Mouse (Mus musculus): Measurements from ENCODE around the gene Nkd1.

GRCm38 (mm10) chr8:88593947-88594346 lies 72.8 kb downstream of the Nkd1 start:
- TF ChIP-seq CTCF (IDR thresholded peaks at IDR 0.05; ENCODE audit: low read depth, low read length) (no peak), POLR2A (IDR thresholded peaks at IDR 0.05; ENCODE audit: insufficient read depth, low read length) (no peak), EP300 (IDR thresholded peaks at IDR 0.05; ENCODE audit: insufficient read depth, low read depth, low read length) (no peak)
